Mouse (Mus musculus) layer of hippocampus, adult 9-11 months (tissue): ENCODE results near the gene Khsrp.

Source experiments
- DNase-seq: peaks from one replicate; pipeline ENCODE4 v3.0.0; 2022

Khsrp gene

GRCm38 (mm10) chr17:57027471-57027870, 3.9 kb downstream of the Khsrp start:
- DNase-seq, result no peak

DNA sequence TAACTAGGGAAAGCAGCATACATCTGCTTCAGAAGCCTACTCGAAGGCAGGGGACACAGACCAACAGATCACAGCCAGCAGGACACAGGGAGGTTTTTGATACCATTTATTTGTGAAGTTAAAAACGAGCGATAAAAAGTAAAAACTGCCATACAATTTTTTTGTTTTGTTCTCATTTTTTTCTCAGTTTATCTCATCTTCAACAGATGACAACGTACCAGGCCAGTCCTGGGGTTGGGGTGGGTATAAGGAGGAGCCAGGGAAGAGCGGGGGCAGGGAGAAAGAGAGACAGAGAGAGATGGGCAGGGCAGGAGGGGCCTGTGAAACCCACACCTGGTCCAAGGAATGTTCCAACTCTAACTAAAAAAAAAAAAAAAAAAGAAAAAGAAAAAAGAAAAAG, 10.4 kb downstream of the Khsrp start:
- no peak for DNase-seq

DNA sequence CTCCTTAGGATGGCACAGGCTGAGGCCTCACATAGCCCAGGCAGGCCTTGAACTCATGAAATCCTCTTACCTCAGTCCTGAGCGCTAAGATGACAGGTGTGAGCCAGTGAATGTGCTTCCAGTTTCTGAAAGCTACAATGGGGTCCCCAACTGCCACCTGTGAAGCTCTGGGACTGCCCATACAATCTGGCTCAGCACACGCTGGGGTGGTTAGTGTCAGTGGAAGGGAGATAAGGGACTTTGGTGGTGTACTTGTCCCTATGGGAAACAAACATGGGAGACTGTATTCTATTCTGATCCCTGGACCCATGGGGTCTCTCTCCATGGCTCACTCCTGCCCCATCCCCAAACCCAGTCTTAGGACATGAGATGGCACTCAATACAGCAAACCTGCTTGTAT, 11.6 kb downstream of the Khsrp start:
- DNase-seq, result no peak

GRCm38 (mm10) chr17:57012245-57012795, 19.0 kb downstream of the Khsrp start:
- no peak for DNase-seq

DNA sequence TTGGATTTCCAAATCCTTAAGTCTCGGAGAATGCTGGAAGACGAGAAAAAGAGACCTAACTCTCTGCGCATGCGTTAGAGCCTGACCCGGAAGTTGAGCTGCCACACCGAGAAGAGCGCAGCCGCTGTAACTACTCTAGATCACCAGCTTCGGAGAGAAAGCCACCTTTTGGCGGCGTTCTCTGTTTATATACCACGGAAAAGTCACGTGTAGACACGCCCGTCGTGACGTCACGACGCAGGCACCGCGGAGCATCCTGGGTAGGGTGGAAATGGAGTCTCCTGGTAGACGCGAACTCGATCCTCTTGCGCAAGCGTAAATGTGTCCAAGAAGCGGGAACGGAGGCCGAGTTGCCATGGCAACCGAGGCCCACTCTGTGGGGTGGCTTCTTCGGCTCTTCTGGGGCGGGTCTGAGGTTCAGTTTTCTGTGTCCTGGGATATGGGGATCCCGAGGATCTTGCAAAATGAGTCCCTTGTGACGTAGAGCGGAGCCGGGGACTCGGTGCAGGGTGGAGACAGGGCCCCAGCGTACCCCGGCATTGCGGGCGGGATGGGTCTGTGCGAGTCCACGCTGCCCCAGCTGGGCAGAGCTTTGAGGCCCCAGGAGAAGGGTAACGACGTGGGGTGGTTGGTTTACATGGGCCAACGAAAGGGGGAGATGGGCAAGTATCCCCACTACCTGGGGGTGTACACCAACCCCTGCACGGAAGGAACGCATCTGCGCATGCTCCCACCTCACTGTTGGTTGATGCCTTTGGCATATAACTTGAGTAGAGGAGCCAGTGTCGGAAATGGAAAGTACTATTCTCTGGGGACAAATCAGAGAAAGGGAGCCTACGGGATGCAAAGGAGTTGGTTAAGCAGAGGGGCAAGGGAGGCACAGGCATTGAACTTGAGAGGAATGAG, 19.8 kb downstream of the Khsrp start, which contains the start of the genes Gtf2f1 and Gm17949:
Gene Gtf2f1, minus strand, starts transcription at position 53 of the 906 bp plus-strand sequence.
Gene Gm17949, plus strand, starts transcription at position 234 of the 906 bp plus-strand sequence.
- peak; percentile 97 for DNase-seq

GRCm38 (mm10) chr17:57010911-57011235, 20.4 kb downstream of the Khsrp start:
- no peak for DNase-seq

DNA sequence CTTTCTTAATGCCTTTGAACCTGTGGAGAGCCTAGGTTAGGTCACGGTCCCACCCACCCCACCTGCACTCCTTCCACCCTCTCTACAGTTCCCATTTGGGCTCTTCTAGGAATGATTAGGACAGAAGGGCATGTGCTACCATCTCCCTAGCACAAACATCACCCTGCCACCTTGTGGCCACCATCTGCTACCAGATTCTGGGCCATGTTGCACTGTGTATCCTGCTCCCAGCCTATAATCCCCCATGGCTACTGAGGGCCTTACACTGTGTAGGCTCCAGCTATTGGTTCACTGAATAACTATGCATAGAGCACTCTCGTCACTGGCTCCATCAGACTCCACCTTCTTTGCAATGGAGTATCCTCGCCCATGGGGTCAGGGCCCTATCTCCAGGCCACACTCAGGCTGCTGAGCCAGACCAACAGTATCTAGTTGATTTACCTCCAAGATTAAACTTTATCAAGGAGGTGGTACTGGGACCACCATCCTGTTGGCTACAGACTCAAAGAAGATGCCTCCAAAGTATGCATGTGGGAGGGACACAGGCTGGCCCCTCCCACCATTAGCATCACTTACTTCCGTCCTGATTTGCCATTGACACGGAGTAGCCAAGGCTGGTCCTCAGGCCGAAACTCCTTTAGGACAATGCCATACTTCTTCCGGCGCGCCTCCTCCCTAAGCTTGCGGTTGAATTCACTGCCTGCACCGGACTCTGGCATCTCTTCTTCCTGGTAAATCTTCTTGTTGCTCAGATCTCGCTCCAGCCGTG, 24.0 kb downstream of the Khsrp start:
- no peak for DNase-seq

DNA sequence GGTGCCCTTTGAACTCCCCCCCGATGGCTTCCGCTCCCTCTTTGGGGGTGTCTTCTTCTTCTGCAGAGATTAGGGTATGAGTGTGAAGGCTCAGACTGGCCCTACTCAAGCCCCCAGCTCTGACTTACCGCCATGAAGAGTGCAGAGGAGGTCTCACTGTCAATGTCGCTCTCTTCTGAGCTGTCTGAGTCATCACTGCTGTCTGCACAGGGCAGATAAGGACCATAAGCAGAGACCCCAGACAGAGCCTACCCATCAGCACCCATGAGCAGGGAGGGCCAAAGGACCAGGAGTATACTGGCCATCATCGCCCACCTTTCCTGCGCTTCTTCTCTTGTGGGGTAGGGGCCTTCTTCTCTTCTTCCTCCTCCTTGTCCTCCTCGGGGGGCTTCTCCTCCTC, 27.3 kb downstream of the Khsrp start:
- DNase-seq, result no peak

GRCm38 (mm10) chr17:57001228-57001627, 30.1 kb downstream of the Khsrp start:
- DNase-seq, result no peak

GRCm38 (mm10) chr17:56999968-57000609, 31.2 kb downstream of the Khsrp start, which contains the start of gene Pspn:
Gene Pspn (minus strand): TSS chr17:57000018.
- no peak for DNase-seq

DNA sequence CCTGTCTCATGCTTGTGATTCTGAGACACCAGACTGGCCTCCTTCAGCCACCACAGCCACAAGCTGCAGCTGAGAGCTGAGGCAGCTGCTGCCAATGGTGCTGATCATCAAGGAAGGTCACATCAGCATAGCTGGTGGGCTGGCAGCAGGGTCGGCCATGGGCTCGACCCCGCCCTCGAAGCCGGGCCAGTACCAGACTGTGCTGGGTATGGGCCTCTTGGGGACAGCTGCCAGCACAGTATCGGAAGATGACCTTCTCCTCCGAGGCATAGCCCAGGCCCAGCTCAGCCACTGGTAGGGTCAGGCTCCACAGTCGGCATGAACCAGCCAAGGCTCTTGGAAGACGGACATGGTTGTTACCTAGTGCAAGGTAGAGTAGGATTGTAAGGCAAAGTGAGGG, 31.9 kb downstream of the Khsrp start:
- no peak for DNase-seq

- DNase-seq, result peak; percentile 98
Measured at GRCm38 (mm10) chr17:56997029-56997667, 34.2 kb downstream of the Khsrp start, which contains the start of gene Alkbh7. Gene Alkbh7 (plus strand): TSS chr17:56997339.

DNA sequence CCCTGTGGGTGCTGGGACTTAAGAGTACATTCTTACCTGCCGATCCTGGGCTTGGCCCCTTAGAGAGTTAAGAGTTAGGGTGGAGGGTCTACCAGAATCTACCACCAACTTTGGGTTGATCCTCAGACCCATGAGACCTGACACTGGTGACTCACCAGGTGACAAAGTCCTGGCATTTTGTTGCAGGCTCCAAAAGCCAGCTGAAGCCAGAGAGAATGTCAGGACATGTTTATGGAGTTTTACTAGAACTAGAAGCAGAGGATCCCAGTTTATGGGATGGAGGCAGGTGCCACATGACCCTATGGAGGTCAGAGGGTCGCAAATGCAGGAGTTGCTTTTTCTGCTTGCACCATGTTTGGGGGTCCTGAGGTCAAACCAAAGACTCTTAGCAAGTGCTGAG, 34.8 kb downstream of the Khsrp start:
- no peak for DNase-seq

- DNase-seq, result no peak
Measured at GRCm38 (mm10) chr17:56995046-56995445, 36.3 kb downstream of the Khsrp start.

GRCm38 (mm10) chr17:56990966-56991365, 40.4 kb downstream of the Khsrp start:
- DNase-seq, result no peak

DNA sequence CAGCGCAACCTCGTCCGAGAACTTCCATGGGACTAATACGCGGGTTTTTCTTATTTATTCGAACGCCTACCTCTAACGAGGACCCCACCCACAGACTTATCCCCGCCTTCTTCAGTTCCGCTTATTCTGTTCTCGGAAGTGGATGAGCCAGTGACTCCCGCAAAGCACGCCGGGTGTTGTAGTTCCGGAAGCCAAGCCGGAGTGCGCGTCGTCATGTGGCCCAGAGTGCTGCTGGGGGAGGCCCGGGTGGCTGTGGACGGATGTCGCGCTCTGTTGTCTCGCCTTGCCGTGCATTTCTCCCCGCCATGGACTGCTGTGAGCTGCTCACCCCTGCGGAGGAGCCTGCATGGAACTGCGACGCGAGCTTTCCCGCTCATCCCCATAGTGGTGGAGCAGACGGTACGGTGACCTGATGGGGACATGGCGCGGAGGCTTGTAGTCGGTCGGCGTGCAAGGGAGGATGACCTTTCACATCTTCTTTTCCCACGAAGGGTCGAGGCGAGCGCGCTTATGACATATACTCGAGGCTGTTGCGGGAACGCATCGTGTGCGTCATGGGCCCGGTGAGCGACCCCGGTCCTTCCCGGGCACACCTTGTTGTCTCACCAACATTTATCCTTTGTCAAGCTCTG, 41.1 kb downstream of the Khsrp start, which contains the start of gene Clpp:
Gene Clpp, plus strand, starts transcription at position 191 of the 632 bp plus-strand sequence.
- peak; percentile 97 for DNase-seq

- DNase-seq, result peak; percentile 89
Measured at GRCm38 (mm10) chr17:56989467-56990114, 41.7 kb downstream of the Khsrp start.

GRCm38 (mm10) chr17:56988921-56989430, 42.3 kb downstream of the Khsrp start:
- DNase-seq, result no peak

DNA sequence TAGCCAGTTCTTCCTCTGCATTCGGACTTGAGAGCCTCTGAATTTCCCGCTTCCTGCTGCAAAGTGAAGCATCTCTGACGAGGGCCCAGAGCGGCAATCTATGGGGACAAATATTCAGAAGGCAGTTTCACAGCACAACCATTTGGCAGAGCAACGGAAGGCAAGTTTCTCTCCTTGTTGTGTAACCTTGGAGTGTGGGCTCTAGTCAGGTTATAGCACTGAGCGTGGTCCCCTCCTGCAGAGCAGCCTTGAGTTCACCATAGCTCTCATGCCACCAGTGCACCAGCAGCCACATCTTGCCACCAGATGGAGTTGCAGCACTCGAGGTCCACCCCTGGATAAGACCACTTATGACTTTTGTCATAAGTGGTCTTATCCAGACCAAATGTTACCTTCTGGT, 42.9 kb downstream of the Khsrp start:
- no peak for DNase-seq

DNA sequence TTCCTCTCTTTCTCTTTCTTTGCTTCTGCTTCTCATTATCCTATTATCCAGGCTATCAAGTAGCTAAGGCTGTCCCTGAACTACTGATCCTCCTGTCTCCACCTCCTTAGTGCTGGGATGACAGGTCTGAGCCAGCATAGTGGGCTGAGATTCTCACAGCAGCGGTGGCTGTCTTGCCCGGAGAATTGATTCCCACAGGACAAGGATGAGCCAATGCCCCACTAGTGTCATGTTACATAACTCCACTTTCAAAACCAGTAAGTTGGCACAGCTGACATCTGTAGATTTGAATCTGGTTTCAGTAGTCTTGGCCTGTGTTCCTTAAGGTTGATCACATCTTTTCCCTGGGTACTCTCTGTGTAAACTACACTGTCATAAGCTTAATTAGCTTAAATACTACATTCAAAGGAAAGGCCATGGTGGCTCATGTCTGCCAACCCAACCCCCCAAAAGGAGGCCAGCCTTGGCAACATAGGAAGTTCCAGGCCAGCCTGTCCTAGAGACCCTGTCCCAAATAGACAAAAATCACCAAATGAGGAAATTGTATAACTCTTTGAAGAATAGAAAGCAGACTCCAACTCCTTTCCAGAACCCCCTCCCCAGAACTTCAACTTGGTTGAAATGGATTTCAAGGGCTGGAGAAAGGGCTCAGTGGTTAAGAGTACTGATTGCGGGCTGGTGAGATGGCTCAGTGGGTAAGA, 45.1 kb downstream of the Khsrp start:
- DNase-seq, result no peak
